Mouse (Mus musculus): ENCODE data around the gene Emc10. TPM values are rescaled to one million over a fixed set of nuclear protein-coding genes. Genes with fewer than 3 reads are reported as not detected.

Gene Emc10
- total RNA-seq, 2 experiments from 2014 or later, result 48.2 to 49.0 TPM

GRCm38 (mm10) chr7:44526414-44527154 lies 30.3 kb upstream of the Emc10 start:
- DNase-seq (ENCODE audit: low spot score), result no peak

GRCm38 (mm10) chr7:44525126-44525832 lies 28.9 kb upstream of the Emc10 start:
- peak; percentile 96 for DNase-seq (ENCODE audit: low spot score)

- DNase-seq (ENCODE audit: low spot score), result peak; percentile 90
Observed at GRCm38 (mm10) chr7:44524502-44524901, 28.2 kb upstream of the Emc10 start, which contains the start of gene Mybpc2. Mybpc2 (minus strand) TSS chr7:44524656.

GRCm38 (mm10) chr7:44523056-44523455 lies 26.7 kb upstream of the Emc10 start:
- peak; percentile 86 for DNase-seq (ENCODE audit: low spot score)

GRCm38 (mm10) chr7:44521710-44522109 lies 25.4 kb upstream of the Emc10 start:
- peak; percentile 70 for DNase-seq (ENCODE audit: low spot score)

DNA sequence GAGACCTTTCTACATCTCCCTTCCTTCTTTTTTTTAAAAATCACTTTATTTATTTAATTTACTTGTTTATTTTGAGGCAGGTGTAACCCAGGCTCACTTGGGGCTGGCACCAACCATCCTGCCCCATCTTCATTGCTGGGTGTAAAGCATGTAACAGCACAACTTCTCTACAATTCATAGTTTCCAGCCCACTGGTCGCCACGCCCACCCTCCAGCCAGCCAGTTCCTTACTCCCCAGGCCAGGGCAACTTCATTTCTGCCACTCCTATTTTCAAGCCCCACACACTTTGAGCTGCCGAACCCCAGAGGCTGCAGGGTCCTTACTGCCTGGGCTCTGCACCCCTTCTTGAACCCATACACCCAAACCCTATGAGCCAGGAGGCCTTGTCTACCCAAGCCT lies 24.7 kb upstream of the Emc10 start:
- no peak for DNase-seq (ENCODE audit: low spot score)

GRCm38 (mm10) chr7:44519240-44519913 lies 23.0 kb upstream of the Emc10 start:
- no peak for DNase-seq (ENCODE audit: low spot score)

DNA sequence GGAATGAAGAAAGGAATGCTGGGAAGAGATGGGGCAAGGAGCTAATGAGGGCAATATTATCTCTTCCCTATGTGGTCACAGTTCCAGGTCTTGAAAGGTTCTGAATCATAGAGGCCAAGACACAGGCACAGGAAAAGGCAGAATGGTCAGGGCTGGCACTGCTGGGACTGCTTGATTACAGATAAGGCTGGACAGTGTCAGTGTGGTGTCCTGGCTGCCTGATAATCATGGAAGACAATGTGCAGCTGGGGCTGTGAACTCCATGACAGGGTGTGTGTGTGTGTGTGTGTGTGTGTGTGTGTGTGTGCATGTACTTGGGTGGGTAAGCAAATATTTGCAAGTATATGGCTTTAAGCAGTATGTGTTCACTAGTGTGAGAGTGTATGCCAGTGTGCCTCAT lies 11.2 kb upstream of the Emc10 start:
- DNase-seq (ENCODE audit: low spot score), result no peak

GRCm38 (mm10) chr7:44501563-44502115 lies 5.3 kb upstream of the Emc10 start:
- peak; percentile 70 for DNase-seq (ENCODE audit: low spot score)

- no peak for DNase-seq (ENCODE audit: low spot score)
Observed at GRCm38 (mm10) chr7:44500046-44500445, 3.7 kb upstream of the Emc10 start.

DNA sequence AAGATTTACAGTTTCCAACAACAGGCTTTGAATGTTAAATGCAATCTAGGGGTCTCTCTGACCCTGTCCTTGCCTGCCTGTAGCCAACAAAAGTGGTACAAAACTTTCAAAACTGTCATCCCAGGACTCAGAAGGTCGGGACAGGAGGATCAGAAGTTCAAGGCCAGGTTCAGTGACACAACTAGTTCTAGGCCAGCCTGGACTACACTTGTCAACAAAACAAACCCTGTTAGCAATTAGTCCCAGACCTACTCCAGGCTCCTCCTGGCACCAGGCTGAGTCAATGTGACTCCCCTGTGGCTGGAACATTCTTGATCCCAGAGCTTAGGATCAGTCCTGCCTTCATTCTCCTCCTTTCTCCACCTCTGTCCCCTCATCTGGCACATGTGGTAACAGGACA lies 2.6 kb upstream of the Emc10 start:
- DNase-seq (ENCODE audit: low spot score), result no peak

GRCm38 (mm10) chr7:44497361-44498055 lies 1.2 kb upstream of the Emc10 start:
- DNase-seq (ENCODE audit: low spot score), result no peak

- DNase-seq (ENCODE audit: low spot score), result no peak
Observed at GRCm38 (mm10) chr7:44496771-44497109, 411 bp upstream of the Emc10 start.

GRCm38 (mm10) chr7:44495086-44495485 lies 1.2 kb downstream of the Emc10 start:
- DNase-seq (ENCODE audit: low spot score), result no peak

GRCm38 (mm10) chr7:44494681-44495080 lies 1.6 kb downstream of the Emc10 start:
- DNase-seq (ENCODE audit: low spot score), result no peak

DNA sequence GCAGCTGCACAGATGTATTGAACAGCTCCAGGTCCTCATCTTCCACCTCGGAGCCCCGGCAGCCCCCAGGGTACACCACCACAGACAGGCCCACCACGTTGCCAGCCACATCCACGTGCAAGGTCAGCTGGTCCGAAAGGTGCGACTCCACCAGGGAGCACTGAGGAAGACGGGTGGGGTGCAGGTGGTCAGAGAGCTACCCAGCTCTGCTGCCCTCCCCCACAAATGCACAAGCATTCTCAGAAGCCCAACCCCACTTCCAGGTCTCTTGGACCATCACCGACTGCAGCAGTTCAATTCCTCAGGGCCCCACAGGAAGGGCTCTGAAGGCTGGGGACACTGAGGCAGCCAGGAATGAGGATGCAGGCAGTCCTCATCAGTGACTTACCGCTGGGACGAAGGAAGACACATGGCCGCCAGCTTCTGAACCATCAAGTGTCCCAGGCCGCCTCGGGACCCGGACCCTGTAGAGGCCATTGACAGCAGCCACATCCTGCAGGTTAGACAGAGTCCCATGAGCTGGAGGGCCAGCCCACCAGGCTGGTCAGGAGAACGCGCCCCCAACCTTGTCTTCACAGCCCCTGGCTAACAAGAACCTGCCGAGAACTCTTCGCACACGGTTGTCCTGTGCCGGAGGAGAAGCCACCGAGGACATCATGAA lies 4.0 kb downstream of the Emc10 start:
- DNase-seq (ENCODE audit: low spot score), result no peak

GRCm38 (mm10) chr7:44491391-44491790 lies 4.9 kb downstream of the Emc10 start:
- DNase-seq (ENCODE audit: low spot score), result no peak

- no peak for DNase-seq (ENCODE audit: low spot score)
Observed at GRCm38 (mm10) chr7:44490281-44490680, 6.0 kb downstream of the Emc10 start.

DNA sequence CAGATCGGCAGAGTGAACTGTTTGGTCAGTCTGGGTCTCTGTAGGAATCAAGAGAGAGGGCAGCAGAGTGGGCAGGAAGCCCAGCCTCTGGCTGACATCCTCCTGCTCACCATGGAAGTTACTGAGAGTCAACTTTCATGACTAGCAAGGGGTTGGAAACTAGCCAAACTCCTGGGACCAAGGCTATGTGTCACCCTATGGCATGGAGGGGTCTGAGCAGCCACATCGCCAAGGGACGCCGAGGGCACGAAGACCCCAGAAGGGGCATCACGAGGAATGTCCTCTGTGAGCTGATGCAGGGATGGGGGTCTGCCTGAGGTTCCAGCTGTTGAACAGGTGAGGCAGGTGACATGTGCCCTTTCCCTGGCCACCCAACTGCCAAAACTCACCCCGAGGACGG lies 7.8 kb downstream of the Emc10 start:
- DNase-seq (ENCODE audit: low spot score), result no peak

GRCm38 (mm10) chr7:44487936-44488335 lies 8.4 kb downstream of the Emc10 start:
- DNase-seq (ENCODE audit: low spot score), result no peak

Measured in gastrocnemius, adult 18-20 months (tissue).